Mouse (Mus musculus) megakaryocyte, embryonic 14.5 days (primary cell): ENCODE results near the gene Garem2.

Source experiments
- FLI1 ChIP-seq: IDR thresholded peaks from 2 replicates; pipeline ENCODE4 v1.6.1; 2012; ENCODE audit warnings: low read length, inconsistent platforms, mixed read lengths
- GATA1 ChIP-seq: IDR thresholded peaks from 3 replicates; pipeline ENCODE4 v1.6.1; 2012; ENCODE audit warnings: mixed read lengths, low read length, inconsistent platforms, borderline replicate concordance

- TF ChIP-seq GATA1 (no peak), FLI1 (no peak)
These were observed 49.1 kb downstream of the Garem2 start for GRCm38 (mm10) chr5:30154013-30154412.
